Mouse (Mus musculus): ENCODE data around the gene Eps8. TPM values are rescaled to one million over a fixed set of nuclear protein-coding genes. Genes with fewer than 3 reads are reported as not detected.

Gene Eps8
- polyA plus RNA-seq, 1 experiment from 2014 or later: 24.9 TPM

- 93% methylated on average over 8 of the region's 8 CpGs for whole genome bisulfite sequencing
- no peaks in the 10 kb centered on the region for H3K9me3 ChIP-seq (ENCODE audit: control insufficient read depth, low read length)
- no peaks in the 10 kb centered on the region for H3K27me3 ChIP-seq (ENCODE audit: control insufficient read depth, insufficient read depth, low read length)
- H3K4me3 ChIP-seq (ENCODE audit: low read depth, low read length): no peak overlapping the region
- no peak overlapping the region for H3K9ac ChIP-seq (replicated peaks; ENCODE audit: low read depth, low read length)
- ATAC-seq (ENCODE audit: low read depth): no peak
- H3K36me3 ChIP-seq (ENCODE audit: control insufficient read depth, insufficient read depth, low read length): no peaks in the 10 kb centered on the region
- no peaks in the 10 kb centered on the region for H3K4me1 ChIP-seq (ENCODE audit: control insufficient read depth, insufficient read depth, low read length)
- H3K27ac ChIP-seq (ENCODE audit: low read depth, low read length): no peak overlapping the region
- H3K4me2 ChIP-seq (ENCODE audit: low read depth, low read length): no peak overlapping the region
Measured at GRCm38 (mm10) chr6:137497208-137497835, 157.4 kb downstream of the Eps8 start.

GRCm38 (mm10) chr6:137496562-137496961 is 158.1 kb downstream of the Eps8 start:
- WGBS: 98% methylated on average over 2 of the region's 2 CpGs
- H3K9me3 ChIP-seq (ENCODE audit: control insufficient read depth, low read length): no peaks in the 10 kb centered on the region
- H3K4me1 ChIP-seq (ENCODE audit: control insufficient read depth, insufficient read depth, low read length): no peaks in the 10 kb centered on the region
- no peak for ATAC-seq (ENCODE audit: low read depth)
- no peak overlapping the region for H3K9ac ChIP-seq (replicated peaks; ENCODE audit: low read depth, low read length)
- H3K4me3 ChIP-seq (ENCODE audit: low read depth, low read length): no peak overlapping the region
- H3K27me3 ChIP-seq (ENCODE audit: control insufficient read depth, insufficient read depth, low read length): no peaks in the 10 kb centered on the region
- no peak overlapping the region for H3K27ac ChIP-seq (ENCODE audit: low read depth, low read length)
- no peaks in the 10 kb centered on the region for H3K36me3 ChIP-seq (ENCODE audit: control insufficient read depth, insufficient read depth, low read length)
- H3K4me2 ChIP-seq (ENCODE audit: low read depth, low read length): no peak overlapping the region

DNA sequence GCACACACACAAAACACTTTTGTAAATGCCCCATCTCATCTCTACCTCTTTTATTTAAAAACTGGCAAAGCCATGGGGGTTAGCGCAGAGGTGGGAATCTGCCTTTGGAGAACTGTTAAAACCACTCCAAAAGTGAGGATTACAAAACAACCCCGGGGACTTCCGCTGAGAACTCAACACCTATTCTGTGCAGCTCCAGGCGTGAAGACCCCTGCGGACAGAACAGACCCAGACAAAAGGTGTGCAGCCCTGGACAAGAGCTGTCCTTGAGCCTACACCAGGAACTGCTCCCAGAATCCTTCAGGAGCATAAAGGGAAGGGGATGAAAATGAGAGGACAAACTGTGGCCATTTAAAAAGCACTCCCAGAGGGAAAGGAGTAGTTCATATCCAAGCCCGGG is 159.4 kb downstream of the Eps8 start:
- Histone ChIP-seq H3K4me2 (ENCODE audit: low read depth, low read length) (no peak overlapping the region), H3K9me3 (ENCODE audit: control insufficient read depth, low read length) (no peaks in the 10 kb centered on the region), H3K9ac (replicated peaks; ENCODE audit: low read depth, low read length) (no peak overlapping the region), H3K27me3 (ENCODE audit: control insufficient read depth, insufficient read depth, low read length) (no peaks in the 10 kb centered on the region), H3K36me3 (ENCODE audit: control insufficient read depth, insufficient read depth, low read length) (no peaks in the 10 kb centered on the region), H3K27ac (ENCODE audit: low read depth, low read length) (no peak overlapping the region), H3K4me3 (ENCODE audit: low read depth, low read length) (no peak overlapping the region), H3K4me1 (ENCODE audit: control insufficient read depth, insufficient read depth, low read length) (no peaks in the 10 kb centered on the region)
- ATAC-seq (ENCODE audit: low read depth): no peak
- 75% methylated on average over 6 of the region's 6 CpGs for WGBS

- ATAC-seq (ENCODE audit: low read depth): no peak
- no peaks in the 10 kb centered on the region for H3K36me3 ChIP-seq (ENCODE audit: control insufficient read depth, insufficient read depth, low read length)
- H3K27me3 ChIP-seq (ENCODE audit: control insufficient read depth, insufficient read depth, low read length): no peaks in the 10 kb centered on the region
- no peak overlapping the region for H3K27ac ChIP-seq (ENCODE audit: low read depth, low read length)
- H3K4me3 ChIP-seq (ENCODE audit: low read depth, low read length): no peak overlapping the region
- WGBS: 25% methylated on average over 1 of the region's 1 CpGs
- H3K4me2 ChIP-seq (ENCODE audit: low read depth, low read length): no peak overlapping the region
- H3K9ac ChIP-seq (replicated peaks; ENCODE audit: low read depth, low read length): no peak overlapping the region
- no peaks in the 10 kb centered on the region for H3K4me1 ChIP-seq (ENCODE audit: control insufficient read depth, insufficient read depth, low read length)
- no peaks in the 10 kb centered on the region for H3K9me3 ChIP-seq (ENCODE audit: control insufficient read depth, low read length)
Measured at GRCm38 (mm10) chr6:137494801-137495200, 159.9 kb downstream of the Eps8 start.

DNA sequence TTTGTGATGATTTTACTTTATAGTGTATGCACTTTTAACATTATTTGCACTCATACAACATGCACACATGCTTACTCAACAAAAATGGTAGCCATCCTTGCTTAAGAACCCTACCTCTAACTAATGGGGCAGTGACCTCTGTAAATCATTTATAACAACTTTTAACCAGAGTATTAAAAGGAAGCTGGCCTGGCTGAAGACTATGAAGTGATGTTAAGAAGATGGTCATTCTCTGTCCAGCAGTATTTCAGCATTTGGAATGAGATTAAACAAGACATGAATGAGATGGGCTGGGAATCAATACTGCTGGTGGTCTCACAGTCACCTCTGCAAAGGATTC is 160.6 kb downstream of the Eps8 start:
- H3K4me1 ChIP-seq (ENCODE audit: control insufficient read depth, insufficient read depth, low read length): no peaks in the 10 kb centered on the region
- no peak overlapping the region for H3K4me2 ChIP-seq (ENCODE audit: low read depth, low read length)
- H3K4me3 ChIP-seq (ENCODE audit: low read depth, low read length): no peak overlapping the region
- ATAC-seq (ENCODE audit: low read depth): no peak
- H3K9ac ChIP-seq (replicated peaks; ENCODE audit: low read depth, low read length): no peak overlapping the region
- no peaks in the 10 kb centered on the region for H3K36me3 ChIP-seq (ENCODE audit: control insufficient read depth, insufficient read depth, low read length)
- H3K27ac ChIP-seq (ENCODE audit: low read depth, low read length): no peak overlapping the region
- H3K27me3 ChIP-seq (ENCODE audit: control insufficient read depth, insufficient read depth, low read length): no peaks in the 10 kb centered on the region
- H3K9me3 ChIP-seq (ENCODE audit: control insufficient read depth, low read length): no peaks in the 10 kb centered on the region

DNA sequence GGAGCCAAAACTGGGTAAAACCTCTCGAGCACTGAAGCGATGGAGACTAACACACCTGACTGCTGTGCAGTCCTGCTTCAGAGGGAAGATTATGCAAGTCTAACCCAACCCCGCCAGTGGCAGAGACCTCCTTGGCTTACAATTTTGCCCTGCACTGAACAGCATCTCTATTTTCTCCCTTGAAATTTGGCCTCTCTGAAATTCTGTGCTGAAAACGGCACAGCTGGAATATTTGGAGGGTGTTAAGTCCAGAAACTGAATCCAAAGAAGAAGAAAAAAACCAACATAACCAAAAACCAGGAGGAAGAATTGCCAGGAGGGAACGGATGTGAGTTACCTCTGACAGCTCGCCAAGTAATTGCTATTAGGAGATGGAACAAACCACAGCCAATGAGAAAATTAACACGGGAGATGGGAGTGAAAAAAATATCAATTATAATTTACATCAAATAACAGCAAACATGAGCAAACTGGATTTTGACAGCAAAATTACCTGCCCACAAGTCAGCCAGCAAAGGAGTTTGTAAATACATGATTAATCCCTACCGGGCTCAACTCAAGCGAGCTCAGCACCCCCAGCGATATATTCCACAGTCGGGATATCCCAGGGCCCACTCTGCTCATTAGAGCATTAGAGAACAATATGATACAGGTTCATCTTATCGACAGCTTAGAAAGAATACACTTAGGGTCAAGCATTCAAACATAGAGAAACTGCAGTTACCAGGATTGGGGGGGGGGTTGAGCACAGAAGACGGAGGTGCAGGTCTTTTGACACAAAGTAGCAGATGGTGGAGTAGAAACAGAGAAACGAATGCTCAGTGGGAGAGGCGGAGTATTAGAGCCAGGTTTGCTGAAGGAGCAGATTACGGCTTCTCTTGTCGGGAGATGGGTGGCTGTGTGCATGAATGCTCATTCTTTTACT is 161.2 kb downstream of the Eps8 start:
- no peaks in the 10 kb centered on the region for H3K27me3 ChIP-seq (ENCODE audit: control insufficient read depth, insufficient read depth, low read length)
- no peaks in the 10 kb centered on the region for H3K9me3 ChIP-seq (ENCODE audit: control insufficient read depth, low read length)
- 83% methylated on average over 17 of the region's 17 CpGs for WGBS
- no peaks in the 10 kb centered on the region for H3K4me1 ChIP-seq (ENCODE audit: control insufficient read depth, insufficient read depth, low read length)
- no peak overlapping the region for H3K4me2 ChIP-seq (ENCODE audit: low read depth, low read length)
- no peak overlapping the region for H3K9ac ChIP-seq (replicated peaks; ENCODE audit: low read depth, low read length)
- ATAC-seq (ENCODE audit: low read depth): no peak
- no peaks in the 10 kb centered on the region for H3K36me3 ChIP-seq (ENCODE audit: control insufficient read depth, insufficient read depth, low read length)
- no peak overlapping the region for H3K4me3 ChIP-seq (ENCODE audit: low read depth, low read length)
- H3K27ac ChIP-seq (ENCODE audit: low read depth, low read length): no peak overlapping the region

DNA sequence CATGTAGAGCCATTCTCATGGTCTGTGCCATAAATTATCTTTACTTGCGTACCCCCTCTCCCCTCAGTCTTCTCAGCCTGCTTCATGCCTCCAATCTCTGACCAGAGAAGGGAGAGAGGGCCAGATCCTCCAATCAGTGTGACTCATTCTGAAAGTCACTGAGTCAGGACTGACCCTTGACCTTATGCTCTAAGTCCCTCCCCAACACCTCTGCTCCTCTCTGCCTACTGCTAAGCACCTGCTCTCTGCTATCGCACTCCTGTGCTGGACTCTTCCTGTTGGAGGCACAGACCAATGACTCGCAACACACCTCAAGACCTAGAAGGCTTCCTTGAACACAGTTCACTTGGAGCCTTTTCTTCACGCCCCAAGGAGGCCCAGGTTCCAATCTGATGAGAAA is 162.1 kb downstream of the Eps8 start:
- H3K9me3 ChIP-seq (ENCODE audit: control insufficient read depth, low read length): no peaks in the 10 kb centered on the region
- no peak overlapping the region for H3K9ac ChIP-seq (replicated peaks; ENCODE audit: low read depth, low read length)
- 90% methylated on average over 4 of the region's 4 CpGs for WGBS
- no peak overlapping the region for H3K4me3 ChIP-seq (ENCODE audit: low read depth, low read length)
- no peak overlapping the region for H3K4me2 ChIP-seq (ENCODE audit: low read depth, low read length)
- H3K36me3 ChIP-seq (ENCODE audit: control insufficient read depth, insufficient read depth, low read length): no peaks in the 10 kb centered on the region
- ATAC-seq (ENCODE audit: low read depth): no peak
- no peaks in the 10 kb centered on the region for H3K27me3 ChIP-seq (ENCODE audit: control insufficient read depth, insufficient read depth, low read length)
- no peaks in the 10 kb centered on the region for H3K4me1 ChIP-seq (ENCODE audit: control insufficient read depth, insufficient read depth, low read length)
- H3K27ac ChIP-seq (ENCODE audit: low read depth, low read length): no peak overlapping the region

- H3K9me3 ChIP-seq (ENCODE audit: control insufficient read depth, low read length): no peaks in the 10 kb centered on the region
- H3K27ac ChIP-seq (ENCODE audit: low read depth, low read length): no peak overlapping the region
- no peaks in the 10 kb centered on the region for H3K36me3 ChIP-seq (ENCODE audit: control insufficient read depth, insufficient read depth, low read length)
- no peak for ATAC-seq (ENCODE audit: low read depth)
- 79% methylated on average over 2 of the region's 2 CpGs for WGBS
- no peak overlapping the region for H3K4me3 ChIP-seq (ENCODE audit: low read depth, low read length)
- no peaks in the 10 kb centered on the region for H3K27me3 ChIP-seq (ENCODE audit: control insufficient read depth, insufficient read depth, low read length)
- H3K9ac ChIP-seq (replicated peaks; ENCODE audit: low read depth, low read length): no peak overlapping the region
- no peaks in the 10 kb centered on the region for H3K4me1 ChIP-seq (ENCODE audit: control insufficient read depth, insufficient read depth, low read length)
- H3K4me2 ChIP-seq (ENCODE audit: low read depth, low read length): no peak overlapping the region
Measured at GRCm38 (mm10) chr6:137491659-137492058, 163.0 kb downstream of the Eps8 start.

DNA sequence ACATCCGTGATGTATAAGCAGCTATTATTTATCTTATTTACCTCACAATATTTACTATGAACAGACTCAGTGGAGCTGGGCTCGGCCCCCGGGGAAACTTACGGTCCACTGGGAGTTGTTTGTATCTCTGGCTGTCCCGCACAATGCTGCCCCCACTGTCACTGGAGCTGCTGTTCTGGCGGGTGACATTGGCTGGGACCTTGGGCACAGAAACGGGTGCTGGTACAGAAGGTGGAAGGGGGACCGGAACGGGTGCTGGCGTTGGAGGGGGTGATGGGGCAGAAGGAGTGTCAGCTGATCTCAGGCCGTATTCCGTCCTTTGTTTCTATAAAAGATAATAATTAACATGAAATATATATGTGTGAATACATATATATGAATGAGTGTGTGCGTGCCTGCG is 164.6 kb downstream of the Eps8 start:
- Histone ChIP-seq H3K36me3 (ENCODE audit: control insufficient read depth, insufficient read depth, low read length) (no peaks in the 10 kb centered on the region), H3K4me3 (ENCODE audit: low read depth, low read length) (no peak overlapping the region), H3K9me3 (ENCODE audit: control insufficient read depth, low read length) (no peaks in the 10 kb centered on the region), H3K4me2 (ENCODE audit: low read depth, low read length) (no peak overlapping the region), H3K9ac (replicated peaks; ENCODE audit: low read depth, low read length) (no peak overlapping the region), H3K27me3 (ENCODE audit: control insufficient read depth, insufficient read depth, low read length) (no peaks in the 10 kb centered on the region), H3K27ac (ENCODE audit: low read depth, low read length) (no peak overlapping the region), H3K4me1 (ENCODE audit: control insufficient read depth, insufficient read depth, low read length) (no peaks in the 10 kb centered on the region)
- whole genome bisulfite sequencing: 94% methylated on average over 14 of the region's 14 CpGs
- no peak for ATAC-seq (ENCODE audit: low read depth)

Data from neural tube, embryonic 14.5 days (tissue).